Mouse (Mus musculus) liver, postnatal 0 days (tissue): ENCODE measurements around the gene Col6a1.

Source experiments
- CTCF ChIP-seq: sonication (generic); IDR thresholded peaks from 2 replicates; pipeline ENCODE4 v1.5.1; 2016; ENCODE audit warnings: antibody characterized with exemption, low read depth
- EP300 ChIP-seq: IDR thresholded peaks from 2 replicates; pipeline ENCODE4 v1.6.1; 2016; ENCODE audit warnings: antibody characterized with exemption, low read depth, mild to moderate bottlenecking

- TF ChIP-seq CTCF (no peak), EP300 (no peak)
These were observed 5.8 kb upstream of the Col6a1 start for GRCm38 (mm10) chr10:76731621-76732239.
